29 mouse cellular contexts compared by ENCODE assay signal in the genomic region with DNA sequence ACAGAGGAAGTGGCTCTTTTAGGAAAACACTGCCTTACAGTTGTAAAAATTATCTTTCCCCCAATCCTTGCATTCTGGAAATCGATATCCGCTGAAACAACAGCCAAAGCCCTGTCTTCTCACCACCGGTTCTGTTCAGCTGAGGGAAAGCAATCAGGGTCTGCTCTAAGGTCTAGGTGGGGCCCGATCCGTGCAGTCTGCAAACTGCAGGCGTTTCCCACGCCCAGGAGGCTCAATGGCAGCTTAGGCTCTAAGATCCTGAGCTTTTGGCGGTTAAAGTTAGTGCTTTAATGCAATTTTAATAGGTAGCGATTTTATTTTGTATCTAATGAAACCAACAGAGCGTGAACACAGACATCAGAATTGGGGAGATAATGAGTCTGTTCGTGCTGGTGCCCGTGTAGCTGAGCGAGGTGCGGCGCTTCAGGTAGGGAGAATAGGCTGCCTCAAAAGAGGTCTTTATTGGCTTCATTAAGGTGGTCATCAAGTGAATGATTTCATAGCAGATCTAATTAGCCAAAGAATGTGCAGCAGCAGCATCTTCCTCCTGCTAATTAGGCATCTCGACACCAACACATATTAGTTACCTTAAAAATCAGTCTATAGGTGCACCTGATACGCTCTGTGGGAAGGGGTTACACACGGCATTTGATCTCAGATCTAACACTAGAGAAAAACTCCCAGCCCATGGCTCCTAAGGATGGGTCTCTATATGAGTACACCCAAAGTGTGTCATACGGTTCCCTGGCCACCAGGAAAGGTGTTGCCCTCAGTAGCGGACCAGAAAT. TPM values are rescaled to one million over a fixed set of nuclear protein-coding genes. Genes with fewer than 3 reads are reported as not detected.
DNase-seq lines count a peak whose midpoint lies in the region; ATAC-seq and TF ChIP-seq lines count a peak whose summit lies in the region.
"Had no signal": no experiment of that assay in that cellular context is flagged by ENCODE, and none has a peak within 500 bp of the region (broad histone marks: within the 10 kb centered on the region; RNA-seq: fewer than 3 reads in every experiment).

No protein-coding gene starts in this region.

- no peak overlapping the region for H3K4me3 ChIP-seq in forebrain, embryonic 11.5 days (ENCODE audit: low read depth, low read length)
- H3K4me3 ChIP-seq in forebrain, embryonic 15.5 days, result no peak overlapping the region
- H3K4me3 ChIP-seq in hindbrain, embryonic 15.5 days, result no peak overlapping the region
- H3K4me3 ChIP-seq in hindbrain, embryonic 10.5 days, result no peak overlapping the region
- peak overlapping the region; percentile 37 for H3K4me3 ChIP-seq in E14TG2a.4 (replicated peaks; ENCODE audit: low read length)
- H3K4me3 ChIP-seq in hindbrain, embryonic 16.5 days (ENCODE audit: low read length), result no peak overlapping the region
- H3K4me3 ChIP-seq: embryonic facial prominence, embryonic 13.5 days; heart, embryonic 10.5 days; heart, embryonic 15.5 days; stomach, embryonic 15.5 days had no signal

- DNase-seq in forebrain, embryonic 11.5 days (ENCODE audit: low spot score), result no peak
- DNase-seq in hindbrain, embryonic 10.5 days (ENCODE audit: low spot score), result no peak
- no peak for DNase-seq in layer of hippocampus, adult 8-10 months (ENCODE audit: low spot score in 2 of 2)
- DNase-seq in left cerebral cortex, postnatal 14 days (ENCODE audit: low spot score in 2 of 2), result no peak
- DNase-seq: adrenal gland, postnatal 10 days; cerebellum, adult 11-12 months; cerebellum, postnatal 10 days; gastrocnemius, postnatal 10 days; kidney, adult 9 months; kidney, postnatal 10 days; layer of hippocampus, adult 9-11 months; liver; lung, embryonic 14.5 days; lung, postnatal 14 days; retina, postnatal 1 day; right cerebral cortex, postnatal 14 days; thymus, postnatal 14 days had no signal

- intact Hi-C loops in left cerebral cortex, postnatal 14 days (cut with DNase I), result no loop called here

- peak; percentile 79 for ATAC-seq in forebrain, embryonic 11.5 days (replicated peaks; ENCODE audit: low FRiP score)
- no peak for ATAC-seq in forebrain, embryonic 15.5 days (replicated peaks)
- peak; percentile 68; the same call in 1 of the 2 replicates for ATAC-seq in hindbrain, embryonic 15.5 days (ENCODE audit: low FRiP score, low read depth)
- ATAC-seq in hindbrain, embryonic 16.5 days, result peak; percentile 67; the same call in 1 of the 2 replicates
- ATAC-seq: intestine, postnatal 0 days; Patski had no signal

- H3K4me1 ChIP-seq in forebrain, embryonic 11.5 days (replicated peaks; ENCODE audit: control insufficient read depth, insufficient read depth, low read length), result no peaks in the 10 kb centered on the region
- peaks cover 5% of the 10 kb centered on the region; the same call in 1 of the 2 replicates for H3K4me1 ChIP-seq in forebrain, embryonic 15.5 days
- no peaks in the 10 kb centered on the region for H3K4me1 ChIP-seq in hindbrain, embryonic 15.5 days (replicated peaks)
- H3K4me1 ChIP-seq in hindbrain, embryonic 10.5 days (replicated peaks), result no peaks in the 10 kb centered on the region
- H3K4me1 ChIP-seq in E14TG2a.4 (replicated peaks; ENCODE audit: low read depth, low read length), result peaks cover 13% of the 10 kb centered on the region
- H3K4me1 ChIP-seq in hindbrain, embryonic 16.5 days (ENCODE audit: control insufficient read depth, insufficient read depth, low read depth, low read length), result no peaks in the 10 kb centered on the region
- H3K4me1 ChIP-seq: embryonic facial prominence, embryonic 13.5 days; heart, embryonic 10.5 days; heart, embryonic 15.5 days; stomach, embryonic 15.5 days had no signal

- H3K27ac ChIP-seq in forebrain, embryonic 11.5 days (ENCODE audit: low read depth, low read length), result no peak overlapping the region
- H3K27ac ChIP-seq in forebrain, embryonic 15.5 days (replicated peaks), result no peak overlapping the region
- H3K27ac ChIP-seq in hindbrain, embryonic 15.5 days (replicated peaks), result no peak overlapping the region
- H3K27ac ChIP-seq in hindbrain, embryonic 10.5 days, result no peak overlapping the region
- no peak overlapping the region for H3K27ac ChIP-seq in hindbrain, embryonic 16.5 days (ENCODE audit: low read depth, low read length)
- H3K27ac ChIP-seq: embryonic facial prominence, embryonic 13.5 days; heart, embryonic 10.5 days; heart, embryonic 15.5 days; liver, embryonic 14.5 days; stomach, embryonic 15.5 days had no signal

- no peaks in the 10 kb centered on the region for H3K36me3 ChIP-seq in forebrain, embryonic 11.5 days (ENCODE audit: control insufficient read depth, insufficient read depth, low read length)
- no peaks in the 10 kb centered on the region for H3K36me3 ChIP-seq in forebrain, embryonic 15.5 days
- no peaks in the 10 kb centered on the region for H3K36me3 ChIP-seq in hindbrain, embryonic 15.5 days
- no peaks in the 10 kb centered on the region for H3K36me3 ChIP-seq in hindbrain, embryonic 10.5 days
- no peaks in the 10 kb centered on the region for H3K36me3 ChIP-seq in E14TG2a.4 (ENCODE audit: insufficient read depth, low read length)
- no peaks in the 10 kb centered on the region for H3K36me3 ChIP-seq in hindbrain, embryonic 16.5 days (ENCODE audit: control insufficient read depth, insufficient read depth, low read length)
- H3K36me3 ChIP-seq: embryonic facial prominence, embryonic 13.5 days; heart, embryonic 10.5 days; heart, embryonic 15.5 days; stomach, embryonic 15.5 days had no signal

- no peaks in the 10 kb centered on the region for H3K27me3 ChIP-seq in forebrain, embryonic 11.5 days (ENCODE audit: control insufficient read depth, insufficient read depth, low read length)
- H3K27me3 ChIP-seq in forebrain, embryonic 15.5 days, result no peaks in the 10 kb centered on the region
- H3K27me3 ChIP-seq in hindbrain, embryonic 15.5 days, result no peaks in the 10 kb centered on the region
- no peaks in the 10 kb centered on the region for H3K27me3 ChIP-seq in hindbrain, embryonic 10.5 days (ENCODE audit: insufficient read depth, poor library complexity, severe bottlenecking)
- peaks cover 18% of the 10 kb centered on the region for H3K27me3 ChIP-seq in E14TG2a.4 (ENCODE audit: insufficient read depth, low read length)
- no peaks in the 10 kb centered on the region for H3K27me3 ChIP-seq in hindbrain, embryonic 16.5 days (replicated peaks; ENCODE audit: control insufficient read depth, insufficient read depth, low read length)
- H3K27me3 ChIP-seq: embryonic facial prominence, embryonic 13.5 days; heart, embryonic 15.5 days; Patski; stomach, embryonic 15.5 days had no signal

- no peaks in the 10 kb centered on the region for H3K9me3 ChIP-seq in forebrain, embryonic 11.5 days (ENCODE audit: control insufficient read depth, low read length)
- H3K9me3 ChIP-seq in forebrain, embryonic 15.5 days, result no peaks in the 10 kb centered on the region
- no peaks in the 10 kb centered on the region for H3K9me3 ChIP-seq in hindbrain, embryonic 15.5 days
- no peaks in the 10 kb centered on the region for H3K9me3 ChIP-seq in hindbrain, embryonic 10.5 days
- H3K9me3 ChIP-seq in E14TG2a.4 (ENCODE audit: low read length), result no peaks in the 10 kb centered on the region
- no peaks in the 10 kb centered on the region for H3K9me3 ChIP-seq in hindbrain, embryonic 16.5 days (ENCODE audit: control insufficient read depth, low read length)
- H3K9me3 ChIP-seq: embryonic facial prominence, embryonic 13.5 days; heart, embryonic 10.5 days; heart, embryonic 15.5 days; stomach, embryonic 15.5 days had no signal

- 61% methylated on average over 20 of the region's 20 CpGs for WGBS in forebrain, embryonic 11.5 days
- 39% methylated on average over 20 of the region's 20 CpGs for WGBS in forebrain, embryonic 15.5 days
- 67% methylated on average over 20 of the region's 20 CpGs for WGBS in hindbrain, embryonic 15.5 days
- 82% methylated on average over 20 of the region's 20 CpGs for WGBS in hindbrain, embryonic 10.5 days
- 67% methylated on average over 20 of the region's 20 CpGs for WGBS in hindbrain, embryonic 16.5 days

- H3K9ac ChIP-seq in forebrain, embryonic 11.5 days (ENCODE audit: low read length), result no peak overlapping the region
- no peak overlapping the region for H3K9ac ChIP-seq in forebrain, embryonic 15.5 days (replicated peaks)
- no peak overlapping the region for H3K9ac ChIP-seq in hindbrain, embryonic 15.5 days
- H3K9ac ChIP-seq in hindbrain, embryonic 16.5 days (ENCODE audit: low read depth, low read length), result no peak overlapping the region
- H3K9ac ChIP-seq: embryonic facial prominence, embryonic 13.5 days; heart, embryonic 15.5 days; liver, embryonic 14.5 days; lung, embryonic 14.5 days; stomach, embryonic 15.5 days had no signal

- no peak overlapping the region for H3K4me2 ChIP-seq in forebrain, embryonic 11.5 days (ENCODE audit: low read depth, low read length, severe bottlenecking)
- no peak overlapping the region for H3K4me2 ChIP-seq in forebrain, embryonic 15.5 days (replicated peaks)
- no peak overlapping the region for H3K4me2 ChIP-seq in hindbrain, embryonic 15.5 days
- no peak overlapping the region for H3K4me2 ChIP-seq in hindbrain, embryonic 16.5 days (ENCODE audit: low read length)
- H3K4me2 ChIP-seq: embryonic facial prominence, embryonic 13.5 days; heart, embryonic 15.5 days; lung, embryonic 14.5 days; stomach, embryonic 15.5 days had no signal

- TF ChIP-seq CTCF in E14TG2a.4 (conservative IDR thresholded peaks at IDR 0.05; ENCODE audit: low read length), result no peak

RNA-seq across cellular contexts. Expression of a gene that starts 29.2 kb away (rescaled TPM):
- 15.0 and 17.5 TPM in 2 replicates for polyA plus RNA-seq in forebrain, embryonic 11.5 days (2014; fragmentation: Nextera tagmentation; extraction: Ambion mirVana)
- 13.0 and 13.3 TPM in 2 replicates for polyA plus RNA-seq in forebrain, embryonic 15.5 days (2015; fragmentation: Nextera tagmentation; extraction: Ambion mirVana)
- 16.1 and 17.8 TPM in 2 replicates for polyA plus RNA-seq in hindbrain, embryonic 15.5 days (2015; fragmentation: Nextera tagmentation; extraction: Ambion mirVana)
- polyA plus RNA-seq in hindbrain, embryonic 10.5 days (2016; fragmentation: Nextera tagmentation; extraction: Ambion mirVana), result 3.4 and 4.9 TPM in 2 replicates
- 19.2 and 19.3 TPM in 2 replicates for polyA plus RNA-seq in hindbrain, embryonic 16.5 days (2015; fragmentation: Nextera tagmentation; extraction: Ambion mirVana)
- 100 to 1,000 TPM in 1 of 4 experiments, 10 to 100 TPM in 3; 90.7 to 106 (median 96.3) TPM for total RNA-seq in layer of hippocampus, adult 8-10 months (2022)
- total RNA-seq in left cerebral cortex, postnatal 14 days (2021), result 100 to 1,000 TPM; 103 TPM
- total RNA-seq: MEL had no signal
